Mouse (Mus musculus): ENCODE results near the gene Ermp1. TPM values are rescaled to one million over a fixed set of nuclear protein-coding genes. Genes with fewer than 3 reads are reported as not detected.

The Ermp1 gene
- 6.9 and 7.9 TPM in 2 replicates for polyA plus RNA-seq (2015; fragmentation: Nextera tagmentation; extraction: Ambion mirVana)

DNA sequence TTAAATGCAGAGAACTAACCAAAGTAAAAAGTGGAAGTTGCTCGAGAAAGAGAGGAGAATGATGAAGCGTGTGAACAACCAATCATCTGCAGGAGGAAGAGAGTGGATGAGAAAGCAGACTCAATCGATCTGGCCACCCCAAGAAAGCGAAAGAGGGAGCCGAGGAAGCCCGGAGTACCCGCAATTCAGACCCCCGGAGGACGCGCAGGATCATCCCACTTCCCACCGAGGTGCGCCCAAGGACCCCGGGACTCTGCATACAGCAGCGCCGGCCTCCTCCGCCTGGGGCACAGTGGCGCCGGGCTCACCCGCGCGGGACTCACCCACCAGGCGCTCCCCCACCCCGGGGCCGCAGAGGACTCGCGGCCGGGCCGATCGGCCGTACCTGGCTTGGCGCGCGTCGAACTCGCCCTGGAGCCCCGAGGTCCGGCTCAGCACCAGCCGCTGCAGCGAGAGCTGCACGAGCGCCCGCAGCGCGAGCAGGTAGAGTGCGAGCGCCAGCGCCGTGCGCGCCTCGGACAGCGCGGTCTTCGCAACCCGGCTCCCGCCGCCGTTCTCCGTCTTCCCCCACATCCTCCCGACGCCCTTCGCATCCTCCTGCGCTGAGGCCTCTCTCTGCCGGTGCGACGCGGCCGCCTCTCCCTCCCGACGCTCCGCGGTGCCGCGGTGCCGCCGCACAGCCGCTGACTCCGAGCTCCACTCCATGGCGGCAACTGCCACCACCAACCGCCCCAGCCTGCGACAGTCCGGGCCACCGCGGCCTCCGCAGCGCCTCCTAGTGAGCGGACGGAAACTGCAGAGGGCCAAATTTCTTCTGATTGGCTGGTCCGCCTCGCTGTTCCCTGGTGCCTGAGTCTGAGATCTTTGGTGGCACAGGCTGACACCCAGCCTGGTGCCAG is at the start of gene Ermp1:
Ermp1 (minus strand) TSS at position 765 of the 899 bp plus-strand sequence.
- Histone ChIP-seq H3K4me2 (peak within 1 kb of the TSS; percentile 78), H3K4me1 (peaks cover 5% of the 10 kb centered on the region; the same call in 1 of the 2 replicates), H3K27ac (0 out of 2 replicates have a peak within 1 kb of the TSS, but pooled peaks have one; percentile 3), H3K36me3 (no peaks in the 10 kb centered on the region), H3K27me3 (peaks cover 44% of the 10 kb centered on the region), H3K4me3 (peak within 1 kb of the TSS; percentile 69), H3K9me3 (no peaks in the 10 kb centered on the region), H3K9ac (peak within 1 kb of the TSS; percentile 56)
- ATAC-seq (ENCODE audit: borderline replicate concordance, extremely low read depth, low FRiP score, low TSS enrichment) = peak; percentile 95
- under 1% methylated on average over 79 of the region's 90 CpGs for WGBS

DNA sequence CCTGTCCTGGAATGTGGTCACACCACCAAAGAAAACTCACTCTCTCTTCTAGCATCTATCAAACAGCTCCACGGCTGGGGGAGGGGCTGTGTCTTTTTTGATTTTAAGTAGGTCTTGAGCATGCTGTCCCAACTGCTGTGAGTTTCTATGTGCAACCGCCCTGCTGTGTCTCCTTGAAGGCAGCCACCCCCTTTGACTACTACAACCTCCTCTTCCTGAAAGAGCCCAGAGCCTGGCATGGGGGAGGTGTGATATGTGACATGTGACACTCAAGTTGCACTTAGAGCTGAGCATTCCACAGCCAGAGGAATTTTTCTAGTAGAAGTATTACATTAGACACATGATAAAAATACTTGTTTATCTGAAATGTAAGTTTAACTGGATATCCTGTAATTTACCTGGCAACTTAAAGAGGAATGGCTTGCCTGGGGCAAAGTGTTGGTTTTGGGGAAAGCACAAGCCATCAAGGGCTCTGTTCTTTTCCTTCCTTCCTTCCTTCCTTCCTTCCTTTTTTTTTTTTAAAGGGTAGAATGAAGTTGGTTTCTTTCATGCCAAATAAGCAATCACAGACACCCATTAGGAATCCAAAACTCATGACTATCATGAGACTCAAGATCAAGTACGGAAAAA is 49.1 kb upstream of the Ermp1 start, which contains the start of gene Mlana:
Mlana (plus strand) TSS at position 580 of the 630 bp plus-strand sequence.
- Histone ChIP-seq H3K4me2 (no peak within 1 kb of the TSS), H3K9ac (no peak within 1 kb of the TSS), H3K36me3 (no peaks in the 10 kb centered on the region), H3K27me3 (peaks cover 35% of the 10 kb centered on the region), H3K27ac (no peak within 1 kb of the TSS), H3K9me3 (no peaks in the 10 kb centered on the region; the same call in 1 of the 2 replicates), H3K4me3 (no peak within 1 kb of the TSS), H3K4me1 (0 out of 2 replicates have a peak, but pooled peaks cover 5% of the 10 kb centered on the region)
- ATAC-seq (ENCODE audit: borderline replicate concordance, extremely low read depth, low FRiP score, low TSS enrichment) = no peak
- WGBS = 35% methylated on average over 3 of the region's 3 CpGs

GRCm38 (mm10) chr19:29696840-29697239 is 48.6 kb upstream of the Ermp1 start:
- Histone ChIP-seq H3K4me2 (no peak overlapping the region), H3K9me3 (no peaks in the 10 kb centered on the region; the same call in 1 of the 2 replicates), H3K9ac (no peak overlapping the region), H3K27me3 (peaks cover 32% of the 10 kb centered on the region), H3K36me3 (no peaks in the 10 kb centered on the region), H3K4me3 (no peak overlapping the region), H3K27ac (no peak overlapping the region), H3K4me1 (0 out of 2 replicates have a peak, but pooled peaks cover 5% of the 10 kb centered on the region)
- no peak for ATAC-seq (ENCODE audit: borderline replicate concordance, extremely low read depth, low FRiP score, low TSS enrichment)

GRCm38 (mm10) chr19:29696309-29696708 is 48.1 kb upstream of the Ermp1 start:
- Histone ChIP-seq H3K27me3 (peaks cover 32% of the 10 kb centered on the region), H3K4me1 (0 out of 2 replicates have a peak, but pooled peaks cover 5% of the 10 kb centered on the region), H3K36me3 (no peaks in the 10 kb centered on the region), H3K4me3 (no peak overlapping the region), H3K4me2 (no peak overlapping the region), H3K9ac (no peak overlapping the region), H3K9me3 (no peaks in the 10 kb centered on the region; the same call in 1 of the 2 replicates), H3K27ac (no peak overlapping the region)
- 97% methylated on average over 4 of the region's 4 CpGs for WGBS
- ATAC-seq (ENCODE audit: borderline replicate concordance, extremely low read depth, low FRiP score, low TSS enrichment) = no peak

GRCm38 (mm10) chr19:29695071-29695470 is 46.9 kb upstream of the Ermp1 start:
- Histone ChIP-seq H3K9me3 (no peaks in the 10 kb centered on the region; the same call in 1 of the 2 replicates), H3K4me2 (no peak overlapping the region), H3K4me3 (no peak overlapping the region), H3K27ac (no peak overlapping the region), H3K4me1 (0 out of 2 replicates have a peak, but pooled peaks cover 5% of the 10 kb centered on the region), H3K36me3 (no peaks in the 10 kb centered on the region), H3K27me3 (peaks cover 24% of the 10 kb centered on the region), H3K9ac (no peak overlapping the region)
- no peak for ATAC-seq (ENCODE audit: borderline replicate concordance, extremely low read depth, low FRiP score, low TSS enrichment)
- WGBS = 90% methylated on average over 10 of the region's 10 CpGs

GRCm38 (mm10) chr19:29683844-29684540 is 35.8 kb upstream of the Ermp1 start:
- Histone ChIP-seq H3K27me3 (peaks cover 45% of the 10 kb centered on the region), H3K4me2 (no peak overlapping the region), H3K4me1 (peaks cover 3% of the 10 kb centered on the region; the same call in 1 of the 2 replicates), H3K27ac (no peak overlapping the region), H3K9ac (no peak overlapping the region), H3K9me3 (peaks cover 3% of the 10 kb centered on the region; the same call in 1 of the 2 replicates), H3K4me3 (no peak overlapping the region), H3K36me3 (no peaks in the 10 kb centered on the region)
- 47% methylated on average over 16 of the region's 16 CpGs for WGBS
- ATAC-seq (ENCODE audit: borderline replicate concordance, extremely low read depth, low FRiP score, low TSS enrichment) = no peak

GRCm38 (mm10) chr19:29680182-29681152 is 32.3 kb upstream of the Ermp1 start:
- Histone ChIP-seq H3K27ac (peak overlapping the region; percentile 29; the same call in 1 of the 2 replicates), H3K4me1 (peaks cover 3% of the 10 kb centered on the region; the same call in 1 of the 2 replicates), H3K27me3 (peaks cover 79% of the 10 kb centered on the region), H3K4me2 (no peak overlapping the region), H3K9me3 (no peaks in the 10 kb centered on the region; the same call in 1 of the 2 replicates), H3K9ac (no peak overlapping the region), H3K4me3 (no peak overlapping the region), H3K36me3 (no peaks in the 10 kb centered on the region)
- ATAC-seq (ENCODE audit: borderline replicate concordance, extremely low read depth, low FRiP score, low TSS enrichment) = peak; percentile 73; the same call in 1 of the 2 replicates
- 35% methylated on average over 13 of the region's 13 CpGs for WGBS

- Histone ChIP-seq H3K4me2 (no peak overlapping the region), H3K9ac (no peak overlapping the region), H3K4me1 (peaks cover 3% of the 10 kb centered on the region; the same call in 1 of the 2 replicates), H3K27ac (no peak overlapping the region), H3K4me3 (no peak overlapping the region), H3K36me3 (no peaks in the 10 kb centered on the region), H3K9me3 (no peaks in the 10 kb centered on the region), H3K27me3 (peaks cover 79% of the 10 kb centered on the region)
- no peak for ATAC-seq (ENCODE audit: borderline replicate concordance, extremely low read depth, low FRiP score, low TSS enrichment)
- 72% methylated on average over 6 of the region's 6 CpGs for WGBS
Observed at GRCm38 (mm10) chr19:29678181-29678778, 30.1 kb upstream of the Ermp1 start.

GRCm38 (mm10) chr19:29676479-29677193 is 28.4 kb upstream of the Ermp1 start:
- peaks cover 79% of the 10 kb centered on the region for H3K27me3 ChIP-seq
- WGBS = 82% methylated on average over 10 of the region's 10 CpGs
- H3K27ac ChIP-seq = no peak overlapping the region
- no peak overlapping the region for H3K9ac ChIP-seq
- H3K4me1 ChIP-seq = peaks cover 3% of the 10 kb centered on the region; the same call in 1 of the 2 replicates
- no peak overlapping the region for H3K4me3 ChIP-seq
- H3K36me3 ChIP-seq = no peaks in the 10 kb centered on the region
- H3K4me2 ChIP-seq = no peak overlapping the region
- no peaks in the 10 kb centered on the region for H3K9me3 ChIP-seq
- no peak for ATAC-seq (ENCODE audit: borderline replicate concordance, extremely low read depth, low FRiP score, low TSS enrichment)

Measured in lung, embryonic 15.5 days (tissue).